Mouse (Mus musculus) liver, embryonic 14.5 days (tissue): ENCODE measurements around the gene Gramd1b.

Experiments used
- CTCF ChIP-seq: IDR thresholded peaks from 2 replicates; pipeline ENCODE4 v1.5.1; 2016; ENCODE audit warnings: antibody characterized with exemption, low read depth, control low read depth
- EP300 ChIP-seq: IDR thresholded peaks from 2 replicates; pipeline ENCODE4 v1.6.1; 2016; ENCODE audit warnings: antibody characterized with exemption, low read depth

DNA sequence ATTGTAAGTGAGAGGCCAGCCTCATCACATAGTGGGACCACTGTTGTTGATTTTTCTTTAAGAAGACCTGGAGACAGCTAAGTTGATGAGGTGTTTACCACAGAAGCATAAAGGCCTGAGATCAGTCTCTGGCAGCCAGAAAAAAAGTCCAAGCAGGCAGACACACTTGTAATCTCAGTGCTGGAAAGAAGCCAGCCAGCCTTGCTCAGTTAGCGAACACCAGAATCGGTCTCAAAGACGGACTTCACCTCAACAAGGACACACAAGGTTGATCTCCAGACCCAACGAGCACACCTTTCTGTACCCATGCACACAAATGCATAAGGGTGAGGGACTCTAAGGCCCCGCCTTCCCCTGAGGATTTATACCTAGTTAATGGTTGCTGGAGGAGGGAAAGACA lies 125.9 kb downstream of the Gramd1b start:
- TF ChIP-seq CTCF, result no peak
- TF ChIP-seq EP300, result no peak
